Mouse (Mus musculus) kidney, postnatal 25 days (tissue): ENCODE measurements at regions not wholly inside any gene's neighbourhood (a gene's known extent, or its start where the extent isn't known, plus 50 kb on each side); places are given as distances from the start of the nearest gene placed in this dataset.

Experiments used
- DNase-seq, 2 experiments: peaks; one replicate each; pipeline ENCODE4 v3.0.0; 2021; ENCODE audit warnings: mixed read lengths in 2 of 2

- DNase-seq = no peak
Measured at GRCm38 (mm10) chr16:86124182-86124581, 222.6 kb upstream of the Adamts5 start.

DNA sequence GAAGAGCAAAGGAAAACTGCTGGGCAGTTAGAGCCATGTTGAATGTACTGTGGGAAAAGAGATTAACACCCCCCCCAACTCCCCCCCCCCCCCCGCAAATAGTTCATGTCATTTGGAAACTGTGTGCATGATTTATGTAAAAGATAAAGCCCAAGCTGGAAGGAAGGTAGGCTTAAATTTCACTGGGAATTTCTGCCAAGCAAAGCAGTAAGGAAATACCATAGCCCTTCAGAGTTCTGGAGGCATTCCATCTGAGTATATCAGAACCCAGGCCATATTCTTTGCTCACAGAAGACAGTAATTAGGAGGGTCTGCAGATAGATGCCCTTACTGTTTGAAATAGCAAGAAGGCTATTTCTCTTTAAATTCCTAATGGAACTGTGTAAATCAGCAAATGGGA lies 221.3 kb upstream of the Adamts5 start:
- DNase-seq = no peak

DNA sequence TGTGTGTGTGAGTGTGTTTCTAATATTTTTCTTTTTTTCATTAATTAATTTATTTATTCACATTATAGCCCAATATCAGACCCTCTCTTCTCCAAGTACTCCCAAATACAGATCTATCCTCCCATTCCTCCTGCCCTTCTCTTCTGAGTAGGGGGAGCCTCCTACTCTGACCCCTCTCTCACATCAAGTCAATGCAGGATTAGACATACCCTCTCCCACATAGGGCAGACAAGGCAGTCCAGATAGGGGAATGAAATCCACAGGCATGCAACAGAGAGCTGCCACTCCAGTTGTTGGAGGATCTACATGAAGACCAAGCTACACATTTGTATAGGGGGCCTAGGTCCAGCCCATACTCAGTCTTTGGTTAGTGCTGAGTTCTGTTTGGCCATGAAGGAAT lies 216.3 kb upstream of the Adamts5 start:
- DNase-seq = no peak

DNA sequence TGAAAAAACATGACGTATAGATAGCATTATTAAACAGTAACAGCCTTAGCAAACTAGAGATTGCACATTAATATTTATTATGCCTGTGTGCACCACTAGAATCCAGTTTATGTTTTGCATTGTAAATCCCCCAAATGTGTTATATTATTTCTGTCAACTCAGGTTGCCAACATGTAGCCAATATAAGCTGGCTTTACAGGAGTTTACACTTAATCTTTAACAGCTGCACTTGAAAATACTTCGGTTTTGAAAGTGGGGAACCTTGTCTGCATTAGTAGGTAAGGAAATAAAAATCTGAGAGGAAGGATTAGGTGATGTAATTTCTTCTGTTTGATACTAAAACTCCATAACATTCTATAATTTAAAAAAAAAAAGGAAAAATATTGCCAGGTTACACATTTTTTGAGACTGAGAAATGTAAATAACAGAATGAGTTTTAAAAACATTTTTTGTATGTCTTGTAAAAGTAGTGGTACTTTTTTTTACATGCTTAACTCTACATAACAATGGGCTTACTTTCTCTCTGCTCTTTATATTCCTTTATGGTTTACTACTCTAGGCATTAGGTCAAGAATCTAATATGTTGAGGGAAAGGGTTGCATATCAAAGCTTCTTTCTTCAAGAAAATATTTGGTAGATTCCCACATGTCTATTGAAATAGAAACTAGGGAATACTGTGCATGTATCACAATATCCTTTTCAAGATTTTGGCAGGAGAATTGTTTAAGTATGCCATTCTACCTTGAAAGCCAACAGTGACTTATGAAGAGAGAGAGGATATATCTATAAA lies 214.2 kb upstream of the Adamts5 start:
- DNase-seq = no peak

DNA sequence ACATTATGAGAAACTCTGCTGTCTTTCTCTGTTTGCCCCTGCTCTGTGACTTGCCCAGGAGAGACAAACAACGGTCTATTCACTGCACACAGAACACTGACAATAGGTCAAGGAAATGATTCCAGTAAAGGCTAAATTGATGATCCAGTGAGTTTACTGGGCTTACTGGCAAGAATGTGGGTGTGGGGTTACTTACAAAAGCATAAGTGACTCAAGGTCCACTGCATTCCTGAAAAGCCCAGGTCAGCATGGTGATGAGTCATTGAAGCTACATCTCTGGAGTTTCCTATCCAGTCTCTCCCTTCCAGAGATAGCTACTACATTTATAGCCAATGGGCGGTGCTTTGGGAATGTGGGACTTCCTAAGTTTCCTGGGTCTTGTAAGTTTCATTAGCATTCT lies 192.8 kb upstream of the Adamts5 start:
- no peak for DNase-seq

DNA sequence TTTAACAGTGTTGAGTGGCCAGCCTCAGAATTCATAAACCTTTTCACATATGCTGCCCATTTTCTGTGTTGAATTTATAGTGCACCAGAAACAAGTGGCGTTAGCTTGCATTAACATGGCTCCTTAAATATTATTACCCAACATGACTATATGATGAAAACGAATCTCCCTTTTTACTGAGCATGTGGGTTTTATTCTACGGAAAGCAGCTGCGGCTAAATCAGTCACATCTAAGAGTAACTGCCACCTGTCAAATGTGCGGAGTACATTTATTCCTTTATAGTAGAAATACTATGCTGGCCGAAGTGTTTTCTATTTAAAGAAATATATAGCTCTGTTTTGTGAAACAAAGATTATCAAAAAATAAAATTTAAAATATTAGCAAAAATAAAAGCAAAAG lies 188.5 kb upstream of the Adamts5 start:
- DNase-seq = no peak

GRCm38 (mm10) chr16:86087421-86087820 lies 185.8 kb upstream of the Adamts5 start:
- no peak for DNase-seq

DNA sequence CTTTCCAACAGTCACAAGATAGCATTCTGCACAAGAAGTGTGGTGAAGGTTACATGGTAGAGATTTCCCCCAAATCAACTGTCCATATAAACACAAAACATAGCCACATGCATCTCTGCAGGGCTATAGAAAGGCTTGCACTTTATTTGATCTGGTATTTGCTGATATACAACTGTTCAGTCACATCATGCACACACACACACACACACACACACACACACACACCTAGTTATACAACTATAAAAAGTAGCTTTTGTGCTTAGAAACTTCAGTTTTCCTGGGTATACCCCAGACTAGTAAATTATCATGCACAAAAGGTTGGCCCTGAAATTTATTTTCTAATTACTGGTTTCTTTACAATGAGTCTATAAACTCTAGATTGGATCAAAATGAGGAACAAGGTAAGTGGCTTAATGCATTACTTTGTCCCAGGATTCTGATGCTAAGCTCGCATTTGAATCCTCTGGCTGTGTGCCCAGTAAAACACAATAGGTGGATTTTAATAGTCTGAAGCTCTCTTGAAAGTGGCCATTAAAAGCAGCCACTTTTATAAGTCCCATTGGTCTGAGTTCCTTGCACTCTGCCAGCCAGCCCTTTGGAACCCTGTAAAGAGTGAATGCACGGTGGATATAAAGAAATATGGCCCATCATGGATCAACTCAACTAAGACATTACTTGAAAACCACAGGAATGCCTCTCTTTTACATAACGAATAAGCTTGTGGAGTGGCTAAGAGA lies 166.2 kb upstream of the Adamts5 start:
- peak in 1 of 2 experiments; percentile 4 for DNase-seq

DNA sequence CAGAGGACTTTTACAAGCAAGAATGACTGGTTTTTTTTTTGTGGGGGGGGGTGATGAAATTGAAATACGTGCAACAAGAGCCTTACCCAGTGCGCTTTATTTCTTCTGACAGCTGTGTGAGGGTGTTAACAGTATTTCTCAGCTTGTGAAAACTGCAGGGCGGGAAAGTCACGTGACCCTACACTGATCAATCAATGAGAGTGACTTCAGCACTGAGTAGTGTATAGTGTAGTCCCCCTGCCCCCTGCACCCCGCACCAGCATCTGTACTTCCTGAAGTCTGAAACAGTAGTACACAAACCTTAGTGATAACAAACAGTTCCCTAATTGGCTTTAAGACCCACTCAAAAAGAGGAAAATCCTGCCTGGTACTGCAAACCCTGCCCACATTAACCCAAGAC lies 158.5 kb upstream of the Adamts5 start:
- peak in 1 of 2 experiments; percentile 31 for DNase-seq

DNA sequence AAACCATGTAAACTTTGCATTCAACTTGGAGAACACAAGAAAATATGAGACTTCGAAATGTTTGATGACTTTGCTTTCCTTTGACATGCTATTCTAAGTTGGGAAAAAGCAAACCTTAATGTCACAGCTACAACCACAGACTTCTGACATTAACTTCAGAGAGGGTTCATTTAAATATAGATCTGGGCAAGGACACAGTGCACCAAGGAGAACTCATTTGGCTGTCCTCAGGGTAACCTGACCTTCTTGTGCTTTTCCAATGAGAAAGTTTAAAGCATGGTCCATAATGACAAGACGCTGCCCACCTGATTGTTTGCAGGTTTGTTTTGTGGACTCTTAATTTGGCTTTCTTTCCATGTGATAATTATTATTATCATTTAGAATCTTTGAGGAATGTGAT lies 143.1 kb upstream of the Adamts5 start:
- no peak for DNase-seq

GRCm38 (mm10) chr16:86034772-86035171 lies 133.1 kb upstream of the Adamts5 start:
- no peak for DNase-seq

GRCm38 (mm10) chr16:86027700-86028099 lies 126.1 kb upstream of the Adamts5 start:
- no peak for DNase-seq

- no peak for DNase-seq
Measured at GRCm38 (mm10) chr16:86015336-86015735, 113.7 kb upstream of the Adamts5 start.

- DNase-seq = no peak
Measured at GRCm38 (mm10) chr16:86011051-86011450, 109.4 kb upstream of the Adamts5 start.

- no peak for DNase-seq
Measured at GRCm38 (mm10) chr16:86009638-86010329, 108.2 kb upstream of the Adamts5 start.

DNA sequence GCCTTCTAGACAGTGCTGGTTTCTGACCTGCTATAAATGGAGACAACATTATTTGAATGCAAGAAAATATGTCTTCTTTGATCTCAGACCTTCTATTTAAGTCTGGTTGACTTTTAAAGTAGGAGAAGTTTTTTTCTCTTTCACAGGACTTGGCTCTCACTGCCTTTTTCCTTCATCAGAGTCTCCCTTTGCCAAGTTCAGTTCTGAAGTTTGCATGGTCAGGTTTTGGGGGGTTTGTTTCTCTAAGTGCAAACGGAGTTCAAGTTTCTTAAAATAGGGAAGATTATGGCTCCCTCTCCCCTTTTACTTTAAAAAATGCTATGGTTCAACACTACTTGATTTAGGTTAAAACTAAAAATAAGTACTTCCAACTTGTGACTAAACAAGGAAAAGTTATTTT lies 106.2 kb upstream of the Adamts5 start:
- no peak for DNase-seq

- DNase-seq = no peak
Measured at GRCm38 (mm10) chr16:86000846-86001245, 99.2 kb upstream of the Adamts5 start.

- no peak for DNase-seq
Measured at GRCm38 (mm10) chr16:85985841-85986240, 84.2 kb upstream of the Adamts5 start.

DNA sequence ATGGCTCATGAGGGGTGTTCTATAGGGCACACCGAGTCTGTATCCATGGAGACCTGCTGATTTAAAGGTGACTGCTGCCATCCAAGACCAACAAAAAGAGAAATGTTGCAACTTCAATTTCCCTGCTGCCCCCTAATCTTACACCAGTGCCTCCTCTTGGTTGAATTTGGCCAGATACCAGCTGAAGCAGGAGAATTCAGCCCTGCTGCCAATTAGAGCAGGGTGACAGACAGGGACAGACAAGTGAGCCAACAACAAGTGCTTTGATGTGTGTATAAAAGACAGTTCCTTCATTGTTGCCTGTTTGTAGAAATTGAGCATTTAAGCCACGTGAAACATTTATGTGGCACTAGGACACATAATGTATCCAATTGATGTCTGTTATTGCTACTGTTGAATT lies 75.5 kb upstream of the Adamts5 start:
- no peak for DNase-seq

- no peak for DNase-seq
Measured at GRCm38 (mm10) chr16:85966892-85967444, 65.3 kb upstream of the Adamts5 start.

DNA sequence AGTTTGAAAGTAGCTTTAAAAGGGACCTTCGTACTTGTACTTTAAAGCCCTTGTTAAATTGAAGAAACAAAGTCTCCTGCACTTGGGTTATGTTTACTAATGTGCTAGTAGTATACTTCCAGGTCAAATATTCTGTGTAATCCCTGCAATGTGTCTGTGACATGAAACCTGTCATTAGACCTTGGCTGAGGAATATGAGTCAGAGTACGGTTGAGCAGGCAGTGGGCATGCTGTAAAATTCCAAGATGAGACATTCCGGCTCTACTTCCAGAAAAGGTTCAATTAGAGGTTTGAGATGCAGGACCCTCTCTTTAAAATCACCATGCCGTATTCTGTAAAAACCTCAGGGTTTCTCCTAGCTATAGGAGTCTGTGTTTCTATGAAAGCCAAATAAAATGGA lies 64.6 kb upstream of the Adamts5 start:
- DNase-seq = no peak

DNA sequence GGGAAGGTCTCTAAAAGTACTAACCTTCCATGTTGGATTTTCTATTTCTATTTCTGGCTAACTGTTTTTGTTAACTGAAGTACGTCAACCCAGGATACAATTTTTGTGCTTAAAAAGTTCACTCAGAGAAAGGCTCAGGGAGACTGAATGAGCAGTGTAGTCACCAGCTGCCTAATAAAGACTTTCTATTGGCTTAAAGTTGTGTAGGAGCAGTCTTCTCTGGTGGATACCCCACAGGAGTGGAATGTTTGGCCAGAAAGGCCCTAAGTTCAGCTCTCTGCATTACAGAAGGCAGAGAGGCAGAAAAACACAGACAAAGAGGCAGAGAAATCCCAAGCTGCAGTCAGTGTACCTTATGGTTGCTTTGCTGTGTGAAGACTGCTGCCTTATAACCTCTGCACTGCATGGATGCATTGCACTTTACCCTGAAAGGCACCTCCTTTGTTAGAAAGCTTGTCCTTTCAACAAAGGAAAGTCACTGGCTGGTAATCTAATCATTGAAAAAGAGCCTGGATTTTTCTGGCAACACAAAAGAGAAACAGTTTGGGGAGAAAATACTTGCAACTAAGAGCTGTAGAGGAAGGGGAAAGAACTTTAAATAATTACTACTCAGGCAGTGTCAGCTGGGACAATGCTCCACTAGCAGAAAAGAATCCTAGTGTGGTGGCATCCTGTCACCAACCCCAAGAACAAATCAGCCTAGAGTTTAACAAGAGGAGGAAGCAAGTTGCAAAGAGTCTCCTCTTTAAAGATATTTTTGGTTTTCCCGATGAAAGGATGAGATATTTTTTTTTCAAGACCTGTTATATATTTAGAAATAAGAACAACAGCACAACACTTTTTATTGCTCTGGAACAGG lies 63.0 kb upstream of the Adamts5 start:
- DNase-seq = no peak
